Mouse (Mus musculus) brain, embryonic 14.5 days (tissue): ENCODE results near the gene Snrnp25. TPM values are rescaled to one million over a fixed set of nuclear protein-coding genes. Genes with fewer than 3 reads are reported as not detected.

ENCODE experiments used
- DNase-seq: peaks from one replicate; pipeline ENCODE4 v3.0.0-alpha.2; 2011; ENCODE audit warnings: low read depth
- CTCF ChIP-seq: fragments of 200-500 bp; IDR thresholded peaks from 2 replicates; pipeline ENCODE4 v1.5.1; 2012; ENCODE audit warnings: inconsistent platforms, mild to moderate bottlenecking, moderate library complexity, borderline replicate concordance; ENCODE audit not compliant: insufficient read depth, insufficient read length; ENCODE audit errors: extremely low read depth
- POLR2A ChIP-seq: fragments of 200-500 bp; IDR thresholded peaks from 2 replicates; pipeline ENCODE4 v1.6.1; 2012; ENCODE audit warnings: mild to moderate bottlenecking, inconsistent platforms, borderline replicate concordance; ENCODE audit not compliant: poor library complexity, insufficient read depth, insufficient read length, severe bottlenecking; ENCODE audit errors: extremely low read depth
- polyA plus RNA-seq: library from polyadenylated mRNA; depleted of rRNA; stranded (reverse); fragments of >200 nt; gene quantifications from 2 replicates; pipeline ENCODE4 v1.2.3, GENCODE M21; 2012

Gene Snrnp25
- polyA plus RNA-seq, 1 experiment: 38.8 TPM

DNA sequence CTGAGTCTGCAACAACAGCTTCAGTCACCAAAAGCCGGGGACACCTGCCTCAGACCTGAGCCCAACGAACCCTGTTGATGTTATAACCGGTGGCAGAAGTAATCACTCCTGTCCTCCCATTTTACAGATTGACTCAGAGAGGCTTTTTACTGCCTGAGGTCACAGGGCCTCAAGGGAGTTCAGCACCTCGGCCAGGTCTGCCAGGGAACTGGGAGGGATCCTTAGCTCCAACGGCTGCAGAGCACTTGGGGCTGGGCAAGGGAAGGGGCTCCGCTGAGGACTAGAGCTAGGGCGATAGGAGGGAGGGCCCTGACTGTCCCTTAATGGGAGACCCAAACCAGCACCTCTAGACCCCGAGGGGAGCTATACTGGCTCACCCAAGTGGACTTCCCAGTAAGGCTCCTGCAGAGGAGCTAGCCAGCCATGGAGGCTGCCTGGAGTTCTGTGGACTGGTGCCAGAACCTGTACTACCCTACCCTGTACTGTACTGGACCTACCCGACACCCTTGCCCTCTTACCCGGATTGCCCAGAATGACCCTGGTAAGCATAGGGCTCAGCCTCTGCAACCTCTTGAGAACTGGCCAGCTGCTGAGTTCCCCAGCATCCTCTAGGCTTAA lies 15.5 kb downstream of the Snrnp25 start:
- DNase-seq: no peak
- TF ChIP-seq POLR2A (no peak), CTCF (no peak)

DNA sequence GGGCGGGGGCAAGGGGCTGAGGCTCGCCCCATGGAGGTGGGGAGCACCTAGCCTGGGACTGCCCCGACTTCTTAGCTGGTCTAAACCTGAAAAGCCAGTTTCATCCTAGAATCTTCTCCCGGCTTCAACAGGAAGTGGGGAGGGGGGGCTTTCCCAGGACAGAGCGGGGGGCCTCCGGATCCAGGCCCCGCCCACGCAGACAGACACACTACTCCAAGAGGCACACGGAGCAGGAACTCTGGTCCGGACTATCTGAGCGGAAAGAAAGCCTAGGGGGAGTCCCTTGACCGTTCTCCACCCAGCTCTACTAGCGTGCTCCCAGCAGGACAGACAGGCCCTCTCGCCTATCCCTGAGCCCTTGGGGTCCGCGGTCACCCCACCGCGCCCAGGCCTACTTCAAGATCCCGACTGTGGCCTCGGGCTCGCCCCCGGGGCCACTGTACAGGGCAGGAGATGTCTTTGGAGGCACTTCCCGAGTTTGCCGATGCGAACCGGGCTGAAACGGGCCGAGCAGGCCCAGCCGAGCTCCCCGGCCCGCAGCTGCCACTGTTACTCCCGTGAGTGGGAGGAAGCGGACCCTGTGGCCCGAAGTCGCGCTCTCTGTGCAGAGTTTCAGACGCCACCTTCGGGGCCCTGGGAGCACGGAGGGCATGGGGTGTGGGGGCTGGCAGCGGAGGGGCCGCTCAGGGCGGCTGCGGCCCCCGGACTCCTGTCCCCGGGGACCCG lies 16.2 kb downstream of the Snrnp25 start:
- DNase-seq: peak; percentile 48
- TF ChIP-seq CTCF (no peak), POLR2A (no peak)

DNA sequence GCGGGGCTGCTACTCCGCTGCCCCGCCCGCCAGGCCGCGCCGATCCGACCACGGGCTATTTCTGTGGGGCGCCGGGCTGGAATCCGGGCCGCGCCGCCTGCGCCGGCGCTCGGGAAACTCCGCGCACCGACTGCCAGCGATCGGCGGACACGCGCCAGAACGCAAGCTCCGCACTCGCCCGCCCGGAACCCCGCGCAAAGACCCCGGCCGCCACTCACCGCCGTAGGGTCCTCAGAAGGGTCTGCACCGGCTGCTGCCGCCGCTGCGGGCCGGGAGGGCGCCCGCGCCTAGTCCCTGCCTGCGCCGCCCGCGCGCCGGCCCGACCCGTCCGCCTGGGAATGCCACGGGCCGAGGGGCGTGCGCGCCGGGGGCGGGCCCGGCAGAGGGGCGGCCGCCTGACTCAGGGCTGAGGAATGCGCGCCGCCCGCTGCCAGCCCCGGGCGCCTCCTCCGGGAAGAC lies 16.8 kb downstream of the Snrnp25 start, which contains the start of gene Rhbdf1:
Rhbdf1 (minus strand) TSS at position 350 of the 459 bp plus-strand sequence.
- peak; percentile 55 for DNase-seq

DNA sequence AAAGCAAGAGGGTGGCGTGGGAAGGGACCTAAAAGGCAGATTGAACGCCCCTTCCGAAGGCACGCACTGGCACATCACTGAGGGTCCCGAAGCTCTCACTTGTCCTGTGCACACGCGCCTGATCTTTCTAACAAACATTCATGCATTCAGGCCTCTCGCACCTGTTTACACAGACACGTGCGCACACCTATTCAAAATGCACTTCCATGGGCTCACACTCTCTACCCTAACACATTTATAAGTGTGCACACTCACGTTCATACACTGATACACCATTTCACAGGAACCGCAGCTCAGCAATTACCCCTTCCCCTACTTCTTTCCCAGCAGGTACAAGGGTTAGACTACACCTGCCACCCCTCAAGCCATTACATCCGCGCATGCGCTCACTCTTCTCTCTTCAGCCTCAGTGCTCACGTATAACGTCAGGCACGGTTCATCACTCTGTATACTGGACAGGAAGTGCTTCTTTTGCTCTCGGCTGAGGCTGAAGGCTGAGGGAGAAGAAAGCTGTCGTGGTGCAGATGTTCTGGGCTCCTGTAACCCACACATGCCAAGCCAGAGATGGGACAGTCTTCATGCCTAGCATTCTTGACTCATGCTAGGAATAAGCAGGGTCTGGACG lies 17.5 kb downstream of the Snrnp25 start:
- peak; percentile 32 for DNase-seq

More for the DNA sequence above, 16.8 kb downstream of the Snrnp25 start, which contains the start of gene Rhbdf1:
- TF ChIP-seq CTCF (no peak), POLR2A (0 out of 2 replicates have a peak, but pooled peaks have one; percentile 15)

DNA sequence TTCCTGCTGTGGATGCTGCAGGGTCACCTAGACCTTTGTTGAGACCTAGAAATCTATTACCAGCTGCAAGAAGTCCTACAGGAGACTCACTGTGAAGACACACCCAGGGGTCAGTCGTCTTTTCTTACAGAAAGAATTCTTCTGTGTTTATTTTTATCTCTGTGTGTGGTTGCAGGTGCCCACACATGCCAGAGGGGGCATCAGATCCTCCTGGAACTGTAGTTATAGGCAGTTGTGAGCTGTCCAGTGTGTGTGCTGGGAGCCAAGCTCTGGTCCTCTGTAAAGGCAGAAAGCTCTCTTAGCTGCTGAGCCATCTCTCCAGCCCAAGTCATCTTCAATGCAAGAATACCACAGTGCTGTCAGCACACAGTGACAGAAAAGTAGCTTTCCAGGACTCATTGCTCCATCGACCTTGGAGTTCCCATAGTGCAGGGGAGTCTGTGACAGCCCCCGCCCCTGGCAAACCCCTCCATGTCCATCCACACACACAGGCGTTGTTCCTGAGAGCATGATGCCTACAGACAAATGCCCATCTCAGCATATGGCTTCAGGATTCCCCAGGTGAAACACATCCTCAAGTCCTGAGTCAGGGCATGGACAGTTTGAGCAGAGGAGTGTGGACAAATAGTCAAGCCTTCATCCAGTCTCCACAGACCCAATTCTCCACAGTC lies 18.2 kb downstream of the Snrnp25 start:
- peak; percentile 9; the same call in 1 of the 2 replicates for TF ChIP-seq CTCF
- TF ChIP-seq POLR2A: no peak

More for the DNA sequence above, 17.5 kb downstream of the Snrnp25 start:
- TF ChIP-seq CTCF (no peak), POLR2A (no peak)

DNA sequence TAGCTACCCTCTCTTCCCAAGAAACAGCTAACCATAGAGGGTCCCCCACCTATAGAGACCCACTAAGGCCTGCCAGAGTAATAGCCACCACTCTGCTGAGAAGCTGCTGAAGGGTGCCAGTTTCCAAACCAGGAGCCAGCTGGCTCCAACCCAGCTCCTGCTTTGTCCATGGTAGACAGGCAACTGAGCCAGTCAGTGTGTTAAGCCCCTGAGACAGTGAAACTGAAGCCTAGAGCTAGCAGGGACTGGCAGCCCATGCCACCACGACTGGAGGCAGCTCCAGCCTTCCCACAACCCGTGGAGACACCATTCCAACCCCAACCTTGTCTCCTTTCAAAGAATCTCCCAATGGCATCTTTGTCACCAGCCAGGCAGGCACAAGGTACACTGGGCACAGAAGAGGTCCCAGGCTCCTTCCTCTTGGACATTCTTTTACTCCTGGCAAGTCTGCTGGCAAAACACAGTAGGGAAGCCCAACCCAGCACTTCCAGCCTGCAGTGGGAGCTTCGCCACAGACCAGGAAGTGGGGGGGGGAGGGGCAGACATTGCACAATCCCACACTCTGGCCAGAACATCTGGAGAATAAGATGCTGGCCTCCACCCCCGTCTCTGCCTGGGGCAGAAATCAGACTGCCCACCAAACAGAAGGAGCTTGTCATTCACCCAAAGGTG lies 19.4 kb downstream of the Snrnp25 start:
- TF ChIP-seq POLR2A: no peak
- TF ChIP-seq CTCF: no peak
- peak; percentile 88 for DNase-seq

More for the DNA sequence above, 18.2 kb downstream of the Snrnp25 start:
- DNase-seq: no peak

DNA sequence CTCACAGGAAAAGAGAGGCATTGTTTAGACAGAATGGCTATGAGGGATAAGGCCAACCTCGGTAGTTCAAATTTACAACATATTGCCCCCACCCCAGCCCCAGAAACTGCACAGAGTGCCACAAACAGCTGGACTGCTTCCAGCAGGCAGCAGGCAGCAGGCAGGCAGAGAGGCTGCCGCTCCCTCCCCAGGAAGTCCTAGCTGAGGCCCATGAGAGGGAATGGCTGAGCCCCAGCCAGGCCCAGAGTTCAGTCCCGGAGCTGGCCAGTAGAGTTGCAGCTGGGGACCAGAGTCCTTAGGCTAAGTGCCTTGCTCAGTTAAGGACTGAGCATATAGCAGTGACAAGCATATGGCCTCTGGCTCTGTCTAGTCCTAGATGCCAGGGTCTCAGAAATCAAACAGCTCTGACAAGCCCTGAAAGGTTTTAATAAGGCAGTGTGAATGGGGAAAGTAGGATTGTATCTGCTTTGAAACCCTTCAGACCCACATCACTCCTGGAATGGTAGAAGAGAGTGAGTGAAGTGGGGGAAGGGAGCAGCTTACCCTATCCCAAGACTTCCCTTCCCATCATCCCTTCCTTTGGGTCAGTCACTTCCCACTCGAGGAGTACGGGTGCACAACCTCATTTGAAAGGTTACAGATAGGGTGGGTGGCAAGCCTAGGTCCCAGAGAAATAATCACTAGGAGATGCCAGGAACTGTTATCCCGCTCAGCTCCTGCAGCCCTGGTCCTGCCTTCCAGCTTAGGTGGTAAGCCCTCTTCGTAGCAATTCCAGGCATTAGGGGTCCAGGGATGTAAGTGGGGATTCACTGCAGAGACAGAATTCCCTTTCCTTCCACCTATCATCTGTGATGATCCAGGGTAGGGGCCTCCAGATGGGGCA lies 20.2 kb downstream of the Snrnp25 start:
- TF ChIP-seq CTCF (no peak), POLR2A (no peak)
- DNase-seq: peak; percentile 43

DNA sequence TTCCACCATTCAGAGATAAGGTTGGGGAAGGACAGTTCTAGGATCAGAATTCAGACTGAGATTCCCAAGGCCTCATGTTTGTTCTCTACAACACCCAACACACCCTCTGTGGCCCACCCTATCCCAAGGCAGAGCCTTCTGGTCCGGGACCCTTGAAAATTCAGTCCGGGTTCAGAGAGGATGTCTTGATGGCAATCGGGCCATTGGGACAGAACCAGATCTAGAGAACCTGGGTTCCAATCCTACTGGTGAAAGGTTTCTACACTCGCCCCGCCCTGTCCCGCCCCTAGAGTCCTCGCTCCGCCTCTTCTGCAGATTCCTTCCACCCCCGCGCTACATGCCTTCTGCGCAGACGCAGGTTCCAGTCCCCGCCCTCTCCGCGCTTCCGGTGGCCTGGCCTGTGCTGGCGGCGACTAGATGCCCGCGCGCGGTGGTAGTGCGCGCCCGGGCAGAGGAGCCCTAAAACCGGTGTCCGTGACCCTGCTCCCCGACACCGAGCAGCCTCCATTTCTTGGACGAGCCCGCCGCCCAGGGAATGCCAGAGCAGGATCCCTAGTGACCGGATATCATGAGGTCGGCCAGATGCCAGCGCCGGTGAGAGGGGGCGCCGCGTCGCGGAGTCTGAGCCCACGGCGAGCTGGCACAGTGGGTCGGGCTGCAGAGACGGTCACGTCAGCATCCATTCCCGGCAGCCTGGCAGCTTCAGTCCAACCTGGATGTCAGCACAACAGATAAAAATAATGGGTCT lies 21.1 kb downstream of the Snrnp25 start, which contains the start of gene Mpg:
Mpg (plus strand) TSS at position 382 of the 748 bp plus-strand sequence.
- TF ChIP-seq CTCF (no peak), POLR2A (peak; percentile 92)
- DNase-seq: peak; percentile 94

DNA sequence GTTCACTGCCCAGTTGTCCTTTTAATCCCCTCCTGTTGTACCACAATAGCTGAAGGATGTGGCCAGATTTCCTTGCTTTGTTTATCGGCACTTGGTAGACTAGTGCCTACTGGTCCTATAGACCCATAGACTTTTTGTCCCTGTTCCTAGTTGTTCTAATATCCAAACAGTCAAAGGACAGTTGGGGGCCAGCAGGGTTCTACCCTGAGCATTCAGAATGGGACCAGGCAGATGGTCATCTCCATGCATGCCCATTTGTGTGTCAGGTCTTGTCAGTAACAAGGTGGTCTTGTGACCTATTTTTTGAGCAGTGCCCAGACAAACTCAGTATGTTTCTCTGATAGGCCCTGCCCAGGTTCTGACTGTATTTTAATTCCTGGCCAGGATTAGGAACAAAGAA lies 21.8 kb downstream of the Snrnp25 start:
- no peak for DNase-seq
- TF ChIP-seq CTCF (no peak), POLR2A (no peak)
